Mouse (Mus musculus) heart, postnatal 0 days (tissue): ENCODE data around the gene Chrm1.

ENCODE experiments used
- CTCF ChIP-seq: IDR thresholded peaks from 2 replicates; pipeline ENCODE4 v1.5.1; 2016; ENCODE audit warnings: antibody characterized with exemption, control low read depth, low read depth
- EP300 ChIP-seq: IDR thresholded peaks from 2 replicates; pipeline ENCODE4 v1.6.1; 2016; ENCODE audit warnings: antibody characterized with exemption, low read depth

DNA sequence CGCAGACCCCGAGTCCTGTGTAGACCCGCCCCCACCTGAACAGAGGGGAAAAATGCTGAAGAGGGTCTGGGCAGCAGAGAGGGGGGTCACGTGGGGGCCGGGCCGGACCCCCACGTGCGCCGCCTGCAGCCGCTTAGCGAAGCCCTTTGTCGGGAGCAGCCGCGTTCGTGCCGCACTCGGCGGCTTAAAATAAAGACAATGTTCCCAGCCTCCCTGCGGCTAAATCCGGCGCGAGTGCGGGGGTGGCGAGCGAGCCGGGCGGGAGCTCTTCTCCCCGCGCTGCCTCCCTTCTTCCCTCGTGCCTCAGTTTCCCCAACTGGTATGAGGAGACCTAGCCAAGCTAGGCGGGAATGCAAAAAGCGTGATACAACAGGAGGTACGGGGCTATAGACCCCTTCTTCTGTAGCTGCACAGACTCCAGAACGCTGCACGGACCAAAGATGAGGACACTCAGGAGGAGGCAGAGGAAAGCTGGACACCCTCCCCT lies 1.7 kb upstream of the Chrm1 start:
- no peak for TF ChIP-seq EP300
- no peak for TF ChIP-seq CTCF
